Mouse (Mus musculus) spleen, adult 2 months (tissue): Measurements from ENCODE around the gene Lrrn3.

Experiments used
- CTCF ChIP-seq: fragments of 200-500 bp; IDR thresholded peaks from 2 replicates; pipeline ENCODE4 v1.5.1; 2011; ENCODE audit warnings: mild to moderate bottlenecking, inconsistent platforms; ENCODE audit not compliant: insufficient read depth, insufficient read length, insufficient replicate concordance; ENCODE audit errors: extremely low read depth
- POLR2A ChIP-seq: fragments of 200-500 bp; IDR thresholded peaks from 2 replicates; pipeline ENCODE4 v1.6.1; 2011; ENCODE audit warnings: low read depth, low read length, inconsistent platforms

- TF ChIP-seq CTCF (no peak), POLR2A (no peak)
Measured at GRCm38 (mm10) chr12:41468374-41468991, 17.7 kb downstream of the Lrrn3 start.
